Mouse (Mus musculus): ENCODE measurements around the gene Platr17.
"Not testable (repeated sequence)": the region's sequence is repeated elsewhere in the genome, so short reads cannot be mapped to it uniquely, and the experiment has no call there.

GRCm38 (mm10) chr17:33884320-33884719 lies 20.6 kb upstream of the Platr17 start:
- TF ChIP-seq GABPA (IDR thresholded peaks at IDR 0.05; ENCODE audit: insufficient replicate concordance, low read depth, low read length); MYC (IDR thresholded peaks at IDR 0.05; ENCODE audit: low read depth, low read length); JUND (conservative IDR thresholded peaks at IDR 0.05; ENCODE audit: low read depth, low read length); E2F4 (IDR thresholded peaks at IDR 0.05; ENCODE audit: insufficient replicate concordance, low read depth, low read length): not testable (repeated sequence)

Data from CH12.LX (cell line).